Mouse (Mus musculus): ENCODE measurements around the gene Fry. TPM values are rescaled to one million over a fixed set of nuclear protein-coding genes. Genes with fewer than 3 reads are reported as not detected.
A peak's percentile ranks its signal among the peaks of the same experiment; 100 is the strongest.

Gene Fry
- polyA plus RNA-seq, 1 experiment from 2014 or later = 7.1 TPM

GRCm38 (mm10) chr5:150370895-150371294 lies 252.4 kb downstream of the Fry start:
- Histone ChIP-seq H3K36me3 (no peaks in the 10 kb centered on the region), H3K4me1 (replicated peaks) (no peaks in the 10 kb centered on the region)
- ATAC-seq = no peak

DNA sequence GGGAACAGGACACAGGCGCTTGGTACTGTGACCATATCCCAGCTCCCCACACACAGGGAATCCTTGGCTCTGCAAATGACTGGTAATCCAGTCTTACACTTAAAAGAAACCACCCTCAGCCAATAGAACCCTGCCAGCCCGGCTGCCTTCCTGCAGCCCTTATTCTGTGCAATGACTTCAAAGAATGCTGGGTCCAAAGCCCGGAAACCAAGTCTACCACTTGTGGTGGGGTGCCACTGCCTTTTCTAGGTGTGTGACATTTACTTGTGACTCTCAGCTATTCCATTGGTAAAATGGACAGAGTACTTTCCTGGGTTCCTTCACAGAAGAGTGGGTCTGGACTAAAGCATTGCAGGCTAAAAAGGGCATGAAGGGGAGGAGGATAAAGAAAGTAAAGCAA lies 254.5 kb downstream of the Fry start:
- Histone ChIP-seq H3K4me1 (replicated peaks) (no peaks in the 10 kb centered on the region), H3K27ac (no peak overlapping the region), H3K9me3 (no peaks in the 10 kb centered on the region), H3K9ac (no peak overlapping the region), H3K27me3 (replicated peaks) (no peaks in the 10 kb centered on the region), H3K36me3 (no peaks in the 10 kb centered on the region), H3K4me3 (replicated peaks) (no peak overlapping the region), H3K4me2 (replicated peaks) (no peak overlapping the region)
- ATAC-seq = no peak
- WGBS = 85% methylated on average over 3 of the region's 3 CpGs

More at GRCm38 (mm10) chr5:150370895-150371294, 252.4 kb downstream of the Fry start:
- no peak overlapping the region for H3K27ac ChIP-seq
- no peak overlapping the region for H3K4me2 ChIP-seq (replicated peaks)
- H3K4me3 ChIP-seq (replicated peaks) = no peak overlapping the region
- H3K9me3 ChIP-seq = no peaks in the 10 kb centered on the region
- H3K27me3 ChIP-seq (replicated peaks) = no peaks in the 10 kb centered on the region
- H3K9ac ChIP-seq = no peak overlapping the region

- Histone ChIP-seq H3K4me2 (replicated peaks) (no peak overlapping the region), H3K4me1 (replicated peaks) (no peaks in the 10 kb centered on the region), H3K27ac (peak overlapping the region; percentile 52; the same call in 1 of the 2 replicates), H3K27me3 (replicated peaks) (no peaks in the 10 kb centered on the region), H3K4me3 (replicated peaks) (no peak overlapping the region), H3K36me3 (no peaks in the 10 kb centered on the region), H3K9me3 (no peaks in the 10 kb centered on the region), H3K9ac (no peak overlapping the region)
- ATAC-seq = peak; percentile 56
- WGBS = 62% methylated on average over 8 of the region's 8 CpGs
Observed at GRCm38 (mm10) chr5:150374778-150375559, 256.5 kb downstream of the Fry start.

- WGBS = 91% methylated on average over 18 of the region's 18 CpGs
- no peaks in the 10 kb centered on the region for H3K27me3 ChIP-seq (replicated peaks)
Observed at GRCm38 (mm10) chr5:150378586-150378985, 260.1 kb downstream of the Fry start.

DNA sequence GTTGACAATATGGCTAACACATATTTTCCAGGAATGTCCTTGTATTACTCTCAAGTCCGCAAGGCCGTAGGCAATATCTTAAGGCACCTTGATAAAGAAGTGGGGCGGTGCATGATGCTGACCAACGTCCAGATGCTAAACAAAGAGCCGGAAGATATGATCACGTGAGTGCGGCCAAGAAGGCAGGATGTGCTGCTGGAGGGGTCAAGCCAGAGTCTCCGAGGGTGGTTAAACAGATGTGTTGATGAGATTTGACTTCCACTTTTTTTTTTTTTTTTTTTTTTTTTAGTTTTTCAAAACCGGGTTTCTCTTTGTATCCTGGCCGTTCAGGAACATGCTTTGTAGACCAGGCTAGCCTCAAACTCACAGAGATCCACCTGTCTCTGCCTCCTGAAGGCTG lies 262.3 kb downstream of the Fry start:
- 87% methylated on average over 10 of the region's 10 CpGs for WGBS
- H3K36me3 ChIP-seq = no peaks in the 10 kb centered on the region
- no peaks in the 10 kb centered on the region for H3K27me3 ChIP-seq (replicated peaks)
- no peak overlapping the region for H3K9ac ChIP-seq
- H3K4me3 ChIP-seq (replicated peaks) = no peak overlapping the region
- no peak for ATAC-seq
- H3K4me2 ChIP-seq (replicated peaks) = no peak overlapping the region
- H3K4me1 ChIP-seq (replicated peaks) = peaks cover 12% of the 10 kb centered on the region; the same call in 1 of the 2 replicates
- no peak overlapping the region for H3K27ac ChIP-seq
- H3K9me3 ChIP-seq = no peaks in the 10 kb centered on the region

More at GRCm38 (mm10) chr5:150378586-150378985, 260.1 kb downstream of the Fry start:
- no peaks in the 10 kb centered on the region for H3K4me1 ChIP-seq (replicated peaks)
- H3K9me3 ChIP-seq = no peaks in the 10 kb centered on the region
- ATAC-seq = no peak
- H3K36me3 ChIP-seq = no peaks in the 10 kb centered on the region
- H3K9ac ChIP-seq = no peak overlapping the region
- no peak overlapping the region for H3K27ac ChIP-seq
- H3K4me3 ChIP-seq (replicated peaks) = no peak overlapping the region
- no peak overlapping the region for H3K4me2 ChIP-seq (replicated peaks)

GRCm38 (mm10) chr5:150382411-150382810 lies 264.0 kb downstream of the Fry start:
- Histone ChIP-seq H3K36me3 (no peaks in the 10 kb centered on the region), H3K9ac (no peak overlapping the region), H3K27me3 (replicated peaks) (no peaks in the 10 kb centered on the region), H3K4me2 (replicated peaks) (no peak overlapping the region), H3K27ac (no peak overlapping the region), H3K4me1 (replicated peaks) (peaks cover 12% of the 10 kb centered on the region; the same call in 1 of the 2 replicates), H3K9me3 (no peaks in the 10 kb centered on the region), H3K4me3 (replicated peaks) (no peak overlapping the region)
- ATAC-seq = no peak
- 63% methylated on average over 5 of the region's 5 CpGs for WGBS

- Histone ChIP-seq H3K36me3 (no peaks in the 10 kb centered on the region), H3K4me1 (replicated peaks) (peaks cover 12% of the 10 kb centered on the region; the same call in 1 of the 2 replicates), H3K4me2 (replicated peaks) (no peak overlapping the region), H3K4me3 (replicated peaks) (no peak overlapping the region), H3K9ac (no peak overlapping the region), H3K9me3 (no peaks in the 10 kb centered on the region), H3K27ac (0 out of 2 replicates have a peak overlapping the region, but pooled peaks have one; percentile 38), H3K27me3 (replicated peaks) (no peaks in the 10 kb centered on the region)
- ATAC-seq = 0 out of 2 replicates have a peak, but pooled peaks have one; percentile 31
- WGBS = 38% methylated on average over 17 of the region's 17 CpGs
Observed at GRCm38 (mm10) chr5:150384272-150385215, 266.1 kb downstream of the Fry start.

- 58% methylated on average over 7 of the region's 7 CpGs for WGBS
- no peak overlapping the region for H3K4me2 ChIP-seq (replicated peaks)
- no peak overlapping the region for H3K9ac ChIP-seq
- 0 out of 2 replicates have a peak overlapping the region, but pooled peaks have one; percentile 38 for H3K27ac ChIP-seq
- H3K27me3 ChIP-seq (replicated peaks) = no peaks in the 10 kb centered on the region
- peaks cover 12% of the 10 kb centered on the region; the same call in 1 of the 2 replicates for H3K4me1 ChIP-seq (replicated peaks)
- H3K9me3 ChIP-seq = no peaks in the 10 kb centered on the region
- no peak for ATAC-seq
- no peak overlapping the region for H3K4me3 ChIP-seq (replicated peaks)
- H3K36me3 ChIP-seq = no peaks in the 10 kb centered on the region
Observed at GRCm38 (mm10) chr5:150385224-150385623, 266.8 kb downstream of the Fry start.

- WGBS = 81% methylated on average over 12 of the region's 12 CpGs
Observed at GRCm38 (mm10) chr5:150388623-150389022, 270.2 kb downstream of the Fry start.

GRCm38 (mm10) chr5:150389589-150390377 lies 271.3 kb downstream of the Fry start:
- H3K4me3 ChIP-seq (replicated peaks) = no peak overlapping the region
- 61% methylated on average over 10 of the region's 10 CpGs for WGBS
- 0 out of 2 replicates have a peak, but pooled peaks cover 3% of the 10 kb centered on the region for H3K36me3 ChIP-seq
- H3K9ac ChIP-seq = no peak overlapping the region
- H3K27me3 ChIP-seq (replicated peaks) = no peaks in the 10 kb centered on the region
- H3K27ac ChIP-seq = no peak overlapping the region
- H3K4me1 ChIP-seq (replicated peaks) = 0 out of 2 replicates have a peak, but pooled peaks cover 5% of the 10 kb centered on the region
- H3K4me2 ChIP-seq (replicated peaks) = no peak overlapping the region
- no peaks in the 10 kb centered on the region for H3K9me3 ChIP-seq
- no peak for ATAC-seq

More at GRCm38 (mm10) chr5:150388623-150389022, 270.2 kb downstream of the Fry start:
- no peaks in the 10 kb centered on the region for H3K27me3 ChIP-seq (replicated peaks)
- H3K4me3 ChIP-seq (replicated peaks) = no peak overlapping the region
- H3K9me3 ChIP-seq = no peaks in the 10 kb centered on the region
- no peaks in the 10 kb centered on the region for H3K36me3 ChIP-seq
- peaks cover 12% of the 10 kb centered on the region; the same call in 1 of the 2 replicates for H3K4me1 ChIP-seq (replicated peaks)
- H3K4me2 ChIP-seq (replicated peaks) = no peak overlapping the region
- ATAC-seq = no peak
- no peak overlapping the region for H3K9ac ChIP-seq
- no peak overlapping the region for H3K27ac ChIP-seq

- no peaks in the 10 kb centered on the region for H3K9me3 ChIP-seq
- no peak overlapping the region for H3K27ac ChIP-seq
- no peak for ATAC-seq
- no peaks in the 10 kb centered on the region for H3K27me3 ChIP-seq (replicated peaks)
- H3K36me3 ChIP-seq = 0 out of 2 replicates have a peak, but pooled peaks cover 3% of the 10 kb centered on the region
- 48% methylated on average over 7 of the region's 7 CpGs for WGBS
- no peak overlapping the region for H3K4me3 ChIP-seq (replicated peaks)
- no peak overlapping the region for H3K9ac ChIP-seq
- no peak overlapping the region for H3K4me2 ChIP-seq (replicated peaks)
- 0 out of 2 replicates have a peak, but pooled peaks cover under 1% of the 10 kb centered on the region for H3K4me1 ChIP-seq (replicated peaks)
Observed at GRCm38 (mm10) chr5:150390422-150390821, 272.0 kb downstream of the Fry start.
